Mouse (Mus musculus) cerebellum, adult 18-20 months (tissue): ENCODE results near the gene Kcnq1.

Experiments used
- DNase-seq, 2 experiments: peaks; one replicate each; pipeline ENCODE4 v3.0.0; 2021

The Kcnq1 gene

GRCm38 (mm10) chr7:143473347-143474101 is 367.4 kb downstream of the Kcnq1 start, which contains the start of gene Slc22a18:
Gene Slc22a18, plus strand, starts transcription at chr7:143473736.
- DNase-seq = no peak

GRCm38 (mm10) chr7:143474811-143475210 is 368.6 kb downstream of the Kcnq1 start:
- DNase-seq = no peak

- no peak for DNase-seq
Observed at GRCm38 (mm10) chr7:143475876-143476275, 369.7 kb downstream of the Kcnq1 start.
